Mouse (Mus musculus) MEL (cell line): Measurements from ENCODE around the gene Lcmt1. TPM values are rescaled to one million over a fixed set of nuclear protein-coding genes. Genes with fewer than 3 reads are reported as not detected.

Experiments used
- DNase-seq: peaks from one replicate; pipeline ENCODE4 v3.0.0; 2011; ENCODE audit warnings: low read depth, low spot score
- H3K27ac ChIP-seq: 2 replicates; pipeline ENCODE4 v1.5.1; 2012; ENCODE audit warnings: low read depth, mild to moderate bottlenecking, control low read depth, low read length, moderate library complexity; ENCODE audit not compliant: control insufficient read depth
- H3K27me3 ChIP-seq, 2 experiments: fragments of 150-350 bp in 1 of 2; sonication (generic) in 1 of 2; 2 replicates each; pipeline ENCODE4 v1.6.1; 2012; ENCODE audit warnings: low read length in 2 of 2, mild to moderate bottlenecking in 2 of 2, improper control_type of control experiment in 1 of 2, moderate library complexity in 1 of 2; ENCODE audit not compliant: insufficient read depth in 2 of 2, control insufficient read depth in 1 of 2
- H3K36me3 ChIP-seq, 2 experiments: 2 replicates each; pipeline ENCODE4 v1.6.1; 2012 to 2014; ENCODE audit warnings: low read length in 2 of 2, improper control_type of control experiment in 1 of 2, inconsistent platforms in 1 of 2, mild to moderate bottlenecking in 1 of 2; ENCODE audit not compliant: insufficient read depth in 2 of 2, control insufficient read depth in 1 of 2
- H3K4me1 ChIP-seq, 2 experiments: fragments of 150-350 bp in 1 of 2; sonication (generic) in 1 of 2; 2 replicates each; pipeline ENCODE4 v1.6.1; 2012; ENCODE audit warnings: low read length in 2 of 2, improper control_type of control experiment in 1 of 2, mild to moderate bottlenecking in 1 of 2; ENCODE audit not compliant: insufficient read depth in 2 of 2, control insufficient read depth in 1 of 2
- H3K4me3 ChIP-seq, 2 experiments: fragments of 150-350 bp in 1 of 2; sonication (generic) in 1 of 2; 2 replicates each; pipeline ENCODE4 v1.5.1; 2012; ENCODE audit warnings: low read depth in 2 of 2, low read length in 2 of 2, mild to moderate bottlenecking in 2 of 2, moderate library complexity in 2 of 2, control low read depth in 1 of 2, improper control_type of control experiment in 1 of 2; ENCODE audit not compliant: control insufficient read depth in 1 of 2, insufficient read depth in 1 of 2
- H3K79me2 ChIP-seq: 2 replicates; pipeline ENCODE4 v1.6.1; 2012; ENCODE audit warnings: mild to moderate bottlenecking, low read length, moderate library complexity; ENCODE audit not compliant: control insufficient read depth, poor library complexity, insufficient read depth
- H3K9ac ChIP-seq: 2 replicates; pipeline ENCODE4 v1.6.1; 2012; ENCODE audit warnings: low read depth, mild to moderate bottlenecking, control low read depth, low read length, moderate library complexity; ENCODE audit not compliant: control insufficient read depth, poor library complexity, severe bottlenecking
- H3K9me3 ChIP-seq: fragments of 150-350 bp; sonication (generic); replicated peaks from 2 replicates; pipeline ENCODE4 v1.6.1; 2012; ENCODE audit warnings: mild to moderate bottlenecking, low read length, improper control_type of control experiment, moderate library complexity; ENCODE audit not compliant: insufficient read depth
- BHLHE40 ChIP-seq: IDR thresholded peaks from 2 replicates; pipeline ENCODE4 v1.6.1; 2012; ENCODE audit warnings: low read depth, mild to moderate bottlenecking, inconsistent platforms, low read length, improper control_type of control experiment, borderline replicate concordance
- CHD1 ChIP-seq: IDR thresholded peaks from 2 replicates; pipeline ENCODE4 v1.6.1; 2012; ENCODE audit warnings: low read depth, mild to moderate bottlenecking, inconsistent platforms, low read length, improper control_type of control experiment
- CHD2 ChIP-seq: IDR thresholded peaks from 2 replicates; pipeline ENCODE4 v1.6.1; 2011; ENCODE audit warnings: low read length, improper control_type of control experiment
- E2F4 ChIP-seq: IDR thresholded peaks from 2 replicates; pipeline ENCODE4 v1.6.1; 2011; ENCODE audit warnings: low read depth, low read length, improper control_type of control experiment, borderline replicate concordance
- ETS1 ChIP-seq: IDR thresholded peaks from 2 replicates; pipeline ENCODE4 v1.6.1; 2012; ENCODE audit warnings: low read depth, mild to moderate bottlenecking, inconsistent platforms, low read length, improper control_type of control experiment, moderate library complexity
- GABPA ChIP-seq: IDR thresholded peaks from 2 replicates; pipeline ENCODE4 v1.6.1; 2012; ENCODE audit warnings: low read depth, mild to moderate bottlenecking, inconsistent platforms, low read length, improper control_type of control experiment, moderate library complexity
- HCFC1 ChIP-seq: IDR thresholded peaks from 2 replicates; pipeline ENCODE4 v1.6.1; 2012; ENCODE audit warnings: low read depth, mild to moderate bottlenecking, inconsistent platforms, low read length, improper control_type of control experiment, moderate library complexity
- JUND ChIP-seq: IDR thresholded peaks from 2 replicates; pipeline ENCODE4 v1.6.1; 2011; ENCODE audit warnings: low read depth, mild to moderate bottlenecking, improper control_type of control experiment, low read length
- MAFK ChIP-seq: IDR thresholded peaks from 2 replicates; pipeline ENCODE4 v1.6.1; 2011; ENCODE audit warnings: low read depth, mild to moderate bottlenecking, low read length, improper control_type of control experiment, borderline replicate concordance
- MEF2A ChIP-seq: IDR thresholded peaks from 2 replicates; pipeline ENCODE4 v1.6.1; 2014; ENCODE audit warnings: low read depth, mild to moderate bottlenecking, inconsistent platforms, low read length, improper control_type of control experiment; ENCODE audit not compliant: poor library complexity, insufficient replicate concordance, severe bottlenecking; ENCODE audit errors: extremely low read depth
- MXI1 ChIP-seq: IDR thresholded peaks from 2 replicates; pipeline ENCODE4 v1.6.1; 2011; ENCODE audit warnings: mild to moderate bottlenecking, low read depth, low read length, improper control_type of control experiment
- MYB ChIP-seq: IDR thresholded peaks from 2 replicates; pipeline ENCODE4 v1.6.1; 2011; ENCODE audit warnings: mild to moderate bottlenecking, low read depth, low read length, improper control_type of control experiment
- NELFE ChIP-seq: IDR thresholded peaks from 2 replicates; pipeline ENCODE4 v1.6.1; 2011; ENCODE audit warnings: low read depth, low read length, improper control_type of control experiment
- POLR2A ChIP-seq, 2 experiments: IDR thresholded peaks; 2 replicates each; pipeline ENCODE4 v1.6.1; 2011 to 2012; ENCODE audit warnings: low read length in 2 of 2, mild to moderate bottlenecking in 2 of 2, control low read depth in 1 of 2, improper control_type of control experiment in 1 of 2, low read depth in 1 of 2, moderate library complexity in 1 of 2; ENCODE audit not compliant: control insufficient read depth in 1 of 2, insufficient read depth in 1 of 2, poor library complexity in 1 of 2
- POLR2AphosphoS2 ChIP-seq: IDR thresholded peaks from 2 replicates; pipeline ENCODE4 v1.6.1; 2011; ENCODE audit warnings: low read length, improper control_type of control experiment
- POLR2AphosphoS5 ChIP-seq: IDR thresholded peaks from 2 replicates; pipeline ENCODE4 v1.6.1; 2012; ENCODE audit warnings: low read depth, borderline replicate concordance, mild to moderate bottlenecking, inconsistent platforms, low read length, moderate library complexity, mixed read lengths
- RCOR1 ChIP-seq: IDR thresholded peaks from 2 replicates; pipeline ENCODE4 v1.6.1; 2012; ENCODE audit warnings: low read depth, mild to moderate bottlenecking, inconsistent platforms, low read length, improper control_type of control experiment
- SMC3 ChIP-seq: IDR thresholded peaks from 2 replicates; pipeline ENCODE4 v1.6.1; 2011; ENCODE audit warnings: low read depth, low read length, improper control_type of control experiment
- TCF12 ChIP-seq: IDR thresholded peaks from 2 replicates; pipeline ENCODE4 v1.6.1; 2014; ENCODE audit warnings: low read depth, mild to moderate bottlenecking, inconsistent platforms, low read length, improper control_type of control experiment, moderate library complexity
- UBTF ChIP-seq: IDR thresholded peaks from 2 replicates; pipeline ENCODE4 v1.6.1; 2012; ENCODE audit warnings: low read depth, mild to moderate bottlenecking, inconsistent platforms, low read length, improper control_type of control experiment, moderate library complexity, borderline replicate concordance; ENCODE audit not compliant: insufficient read depth
- USF1 ChIP-seq: IDR thresholded peaks from 2 replicates; pipeline ENCODE4 v1.6.1; 2014; ENCODE audit warnings: low read depth, mild to moderate bottlenecking, inconsistent platforms, low read length, improper control_type of control experiment, moderate library complexity
- USF2 ChIP-seq, 2 experiments: IDR thresholded peaks; 2 replicates each; pipeline ENCODE4 v1.6.1; 2011 to 2012; ENCODE audit warnings: improper control_type of control experiment in 2 of 2, low read length in 2 of 2, borderline replicate concordance in 1 of 2, inconsistent platforms in 1 of 2, low read depth in 1 of 2, mild to moderate bottlenecking in 1 of 2; ENCODE audit not compliant: insufficient read depth in 1 of 2
- ZC3H11A ChIP-seq: IDR thresholded peaks from 2 replicates; pipeline ENCODE4 v1.6.1; 2012; ENCODE audit warnings: low read depth, mild to moderate bottlenecking, inconsistent platforms, low read length, improper control_type of control experiment
- ZKSCAN1 ChIP-seq: IDR thresholded peaks from 2 replicates; pipeline ENCODE4 v1.6.1; 2012; ENCODE audit warnings: low read depth, mild to moderate bottlenecking, inconsistent platforms, low read length, improper control_type of control experiment, moderate library complexity
- ZNF384 ChIP-seq: IDR thresholded peaks from 2 replicates; pipeline ENCODE4 v1.6.1; 2012; ENCODE audit warnings: low read depth, mild to moderate bottlenecking, inconsistent platforms, low read length, improper control_type of control experiment
- polyA plus RNA-seq, 2 experiments: library from polyadenylated mRNA; stranded (reverse) in 1 of 2; unstranded in 1 of 2; fragments of >175 nt in 1 of 2; fragments of >200 nt in 1 of 2; gene quantifications; 2 replicates each; pipeline versions ENCODE4 v1.2.1 to v1.2.4; 2012; ENCODE audit warnings: low replicate concordance in 2 of 2, low read depth in 1 of 2; ENCODE audit not compliant: insufficient read length in 2 of 2, insufficient read depth in 1 of 2, missing spikeins in 1 of 2
- total RNA-seq: library from RNA; depleted of rRNA; stranded (reverse); fragments of 300-350 nt; gene quantifications from 2 replicates; pipeline ENCODE4 v1.2.3, GENCODE M21; 2012; rRNA removed

The Lcmt1 gene
- total RNA-seq (45.3 and 51.7 TPM in 2 replicates), polyA plus RNA-seq (10 to 100 TPM in 1 of 2 experiments, not detected in 1; 44.4 TPM)

GRCm38 (mm10) chr7:123369759-123370481 is at the start of gene Lcmt1, which contains the start of gene Arhgap17:
TSS of gene Lcmt1 (plus strand) at chr7:123369784.
TSS of gene Arhgap17 (minus strand) at chr7:123369915.
- TF ChIP-seq SMC3 (no peak), TCF12 (0 out of 2 replicates have a peak, but pooled peaks have one; percentile 19), UBTF (no peak), ZC3H11A (no peak), MXI1 (no peak), USF2 (IDR thresholded peaks at IDR 0.05; ENCODE audit: borderline replicate concordance in 1 of 2, insufficient read depth in 1 of 2, low read depth in 1 of 2, low read length in 2 of 2) (no peak), BHLHE40 (no peak), POLR2A (IDR thresholded peaks at IDR 0.05; ENCODE audit: control insufficient read depth in 1 of 2, insufficient read depth in 1 of 2, low read depth in 1 of 2, low read length in 2 of 2, poor library complexity in 1 of 2) (peak; percentile 53 to 72; a peak in 2 of 4 replicates), MEF2A (no peak), GABPA (no peak), HCFC1 (peak; percentile 70), CHD2 (no peak), CHD1 (no peak), POLR2AphosphoS5 (no peak), ZKSCAN1 (no peak), ETS1 (0 out of 2 replicates have a peak, but pooled peaks have one; percentile 16), E2F4 (no peak), RCOR1 (no peak), MYB (no peak), MAFK (no peak), ZNF384 (no peak), NELFE (peak; percentile 53), JUND (no peak), POLR2AphosphoS2 (no peak), USF1 (no peak)
- Histone ChIP-seq H3K9me3 (no peaks in the 10 kb centered on the region), H3K4me3 (peak within 1 kb of the TSS; percentile 68 to 72), H3K79me2 (peaks cover 18% of the 10 kb centered on the region), H3K4me1 (peaks cover 11 to 37% of the 10 kb centered on the region in 2 experiments), H3K36me3 (peaks cover 0 to 31% of the 10 kb centered on the region in 2 experiments; a peak in 2 of 4 replicates), H3K27ac (peak within 1 kb of the TSS; percentile 77), H3K27me3 (no peaks in the 10 kb centered on the region), H3K9ac (peak within 1 kb of the TSS; percentile 73)
- DNase-seq, result peak; percentile 96
